In genomic region chr5:146954576-146954975, GRCm38 (mm10) we compare ENCODE assay signal across 13 mouse cellular contexts.
"Had no signal": no experiment of that assay in that cellular context is flagged by ENCODE, and none has a peak within 500 bp of the region (broad histone marks: within the 10 kb centered on the region; RNA-seq: fewer than 3 reads in every experiment).

No protein-coding gene starts in this region.

- H3K9ac ChIP-seq: liver, embryonic 13.5 days; liver, postnatal 0 days; lung, embryonic 15.5 days; midbrain, embryonic 12.5 days had no signal

- H3K27ac ChIP-seq: left cerebral cortex, adult 2 months; limb, embryonic 10.5 days; liver, embryonic 13.5 days; lung, embryonic 15.5 days; macrophage; midbrain, embryonic 12.5 days had no signal

- DNase-seq: kidney, postnatal 4 days; liver, embryonic 13.5 days; liver, postnatal 0 days; lung, postnatal 14 days; right cerebral cortex, postnatal 14 days; thymus, postnatal 4 days had no signal

- H3K27me3 ChIP-seq: liver, embryonic 13.5 days; lung, embryonic 15.5 days; megakaryocyte, embryonic 14.5 days; midbrain, embryonic 12.5 days had no signal

- H3K4me3 ChIP-seq: left cerebral cortex, adult 2 months; limb, embryonic 10.5 days; liver, embryonic 13.5 days; lung, embryonic 15.5 days; megakaryocyte, embryonic 14.5 days; midbrain, embryonic 12.5 days had no signal

- ATAC-seq: intestine, postnatal 0 days; liver, postnatal 0 days had no signal

- H3K9me3 ChIP-seq: limb, embryonic 10.5 days; liver, embryonic 13.5 days; lung, embryonic 15.5 days; megakaryocyte, embryonic 14.5 days; midbrain, embryonic 12.5 days had no signal

- H3K4me2 ChIP-seq: liver, embryonic 13.5 days; lung, embryonic 15.5 days; midbrain, embryonic 12.5 days had no signal
